Mouse (Mus musculus) stomach, postnatal 0 days (tissue): Measurements from ENCODE around the gene Rnf212.

ENCODE experiments used
- CTCF ChIP-seq: IDR thresholded peaks from 2 replicates; pipeline ENCODE4 v1.5.1; 2016; ENCODE audit warnings: antibody characterized with exemption, low read depth, mild to moderate bottlenecking, moderate library complexity
- EP300 ChIP-seq: optimal IDR thresholded peaks from 2 replicates; pipeline ENCODE3; 2016; ENCODE audit warnings: antibody characterized with exemption

DNA sequence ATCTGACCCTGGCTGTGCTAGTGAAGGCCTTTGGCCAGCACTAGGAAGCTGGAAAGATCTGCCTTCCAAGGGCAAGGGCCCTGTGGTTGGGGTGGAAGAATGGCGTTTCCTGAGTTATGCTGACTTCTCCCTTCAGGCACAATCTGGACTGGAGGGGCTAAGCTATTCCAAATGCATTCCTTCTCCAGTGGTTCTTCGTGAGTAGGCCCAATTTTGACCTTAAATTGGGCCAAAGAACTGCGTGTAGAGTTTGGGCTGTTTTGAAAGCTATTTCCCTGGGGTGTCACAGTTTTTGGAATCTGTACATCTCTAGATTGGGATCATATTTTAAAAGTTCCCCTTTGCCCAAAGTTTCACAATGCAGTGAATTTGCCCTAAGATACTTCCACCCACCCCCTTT is 78.2 kb downstream of the Rnf212 start:
- TF ChIP-seq CTCF (no peak), EP300 (no peak)
